9 mouse cellular contexts compared by ENCODE assay signal in genomic region chr5:75149880-75150279, GRCm38 (mm10). TPM values are rescaled to one million over a fixed set of nuclear protein-coding genes. Genes with fewer than 3 reads are reported as not detected.
A peak's percentile ranks its signal among the peaks of the same experiment; 100 is the strongest.
DNase-seq lines count a peak whose midpoint lies in the region; ATAC-seq and TF ChIP-seq lines count a peak whose summit lies in the region.
"Had no signal": no experiment of that assay in that cellular context is flagged by ENCODE, and none has a peak within 500 bp of the region (broad histone marks: within the 10 kb centered on the region; RNA-seq: fewer than 3 reads in every experiment).

No protein-coding gene starts in this region.

- TF ChIP-seq EP300 in CH12.LX (IDR thresholded peaks at IDR 0.05; ENCODE audit: low read length): no peak
- no peak for TF ChIP-seq EP300 in heart, adult 2 months (IDR thresholded peaks at IDR 0.05; ENCODE audit: insufficient read depth, low read depth, low read length)

- peaks cover 16% of the 10 kb centered on the region for H3K27me3 ChIP-seq in CH12.LX (replicated peaks)
- H3K27me3 ChIP-seq in heart, adult 2 months (ENCODE audit: control insufficient read depth, insufficient read depth, low read length): peaks cover 31% of the 10 kb centered on the region
- peaks cover 95% of the 10 kb centered on the region for H3K27me3 ChIP-seq in kidney, embryonic 15.5 days

- 0 out of 2 replicates have a peak overlapping the region, but pooled peaks have one; percentile 6 for H3K4me2 ChIP-seq in CH12.LX (ENCODE audit: insufficient read depth, low read depth, poor library complexity, severe bottlenecking)
- H3K4me2 ChIP-seq in kidney, embryonic 15.5 days: peak overlapping the region; percentile 59
- H3K4me2 ChIP-seq: liver, embryonic 15.5 days had no signal

- DNase-seq in CH12.LX (ENCODE audit: extremely low read depth) (no peak), ZHBTc4 (ENCODE audit: low read depth, low spot score) (peak; percentile 58)
- peak; percentile 70 to 71 for DNase-seq in heart, adult 2 months
- peak; percentile 34 for DNase-seq in retina, postnatal 1 day
- no peak for DNase-seq in layer of hippocampus, postnatal 14 days (ENCODE audit: low spot score in 2 of 2)
- no peak for DNase-seq in cerebellum, adult 9-11 months
- no peak for DNase-seq in cerebellum, postnatal 14 days

- no peaks in the 10 kb centered on the region for H3K36me3 ChIP-seq in CH12.LX (replicated peaks in 1 of 2; ENCODE audit: control insufficient read depth in 1 of 2, insufficient read depth in 1 of 2, low read length in 1 of 2)
- H3K36me3 ChIP-seq in heart, adult 2 months (ENCODE audit: control insufficient read depth, insufficient read depth, low read length): no peaks in the 10 kb centered on the region
- no peaks in the 10 kb centered on the region for H3K36me3 ChIP-seq in kidney, embryonic 15.5 days
- H3K36me3 ChIP-seq: liver, embryonic 15.5 days had no signal

- peaks cover 0 to 9% of the 10 kb centered on the region in 2 experiments; a peak in 1 of 4 replicates for H3K4me1 ChIP-seq in CH12.LX (ENCODE audit: control insufficient read depth in 1 of 2, insufficient read depth in 2 of 2)
- peaks cover 1% of the 10 kb centered on the region; the same call in 1 of the 2 replicates for H3K4me1 ChIP-seq in heart, adult 2 months (ENCODE audit: control insufficient read depth, insufficient read depth, low read length)
- H3K4me1 ChIP-seq in kidney, embryonic 15.5 days: peaks cover 57% of the 10 kb centered on the region

- TF ChIP-seq POLR2A in CH12.LX (IDR thresholded peaks at IDR 0.05; ENCODE audit: low read depth, low read length): no peak
- no peak for TF ChIP-seq POLR2A in heart, adult 2 months (IDR thresholded peaks at IDR 0.05; ENCODE audit: insufficient read depth, low read depth, low read length)

- dilution Hi-C loops in CH12.LX (cut with MboI; ENCODE audit: extremely low pct_ligation_motif_present, extremely low pct_unique_long_range_greater_than_20kb, low sequenced_read_pairs): no loop called here

- 7% methylated on average over 11 of the region's 11 CpGs for WGBS in heart, adult 2 months
- 2% methylated on average over 11 of the region's 11 CpGs for WGBS in kidney, embryonic 15.5 days

- no peak overlapping the region for H3K27ac ChIP-seq in CH12.LX (ENCODE audit: insufficient read depth, low read depth)
- peak overlapping the region; percentile 55 for H3K27ac ChIP-seq in heart, adult 2 months
- H3K27ac ChIP-seq in kidney, embryonic 15.5 days: peak overlapping the region; percentile 61; the same call in 1 of the 2 replicates
- H3K27ac ChIP-seq: liver, embryonic 15.5 days had no signal

- H3K4me3 ChIP-seq in CH12.LX (replicated peaks in 1 of 3; ENCODE audit: low read depth in 2 of 3, low read length in 2 of 3, poor library complexity in 1 of 3): no peak overlapping the region
- H3K4me3 ChIP-seq in heart, adult 2 months: no peak overlapping the region
- peak overlapping the region; percentile 56 for H3K4me3 ChIP-seq in kidney, embryonic 15.5 days (replicated peaks)
- H3K4me3 ChIP-seq: liver, embryonic 15.5 days had no signal

- no peak overlapping the region for H3K9ac ChIP-seq in CH12.LX (ENCODE audit: insufficient read depth, low read depth)
- H3K9ac ChIP-seq in heart, adult 2 months (ENCODE audit: low read depth, low read length): no peak overlapping the region
- H3K9ac ChIP-seq in kidney, embryonic 15.5 days: no peak overlapping the region
- H3K9ac ChIP-seq: liver, embryonic 15.5 days had no signal

- no peak for TF ChIP-seq CTCF in CH12.LX (conservative IDR thresholded peaks at IDR 0.05 in 1 of 2, IDR thresholded peaks at IDR 0.05 in 1 of 2; ENCODE audit: low read depth in 2 of 2, low read length in 2 of 2)
- TF ChIP-seq CTCF in heart, adult 2 months (IDR thresholded peaks at IDR 0.05): peak; percentile 14; the same call in 1 of the 2 replicates

- in situ Hi-C loops in CH12.LX (cut with MboI; ENCODE audit: low pct_ligation_motif_present, low pct_unique_long_range_greater_than_20kb, low sequenced_read_pairs): loop anchor here (5.0 to 25.0 kb wide), 6 partner anchors 198 to 1295 kb away; no protein-coding TSS in a partner anchor

- peaks cover 11% of the 10 kb centered on the region for H3K9me3 ChIP-seq in CH12.LX (replicated peaks; ENCODE audit: low read length)
- H3K9me3 ChIP-seq in kidney, embryonic 15.5 days (replicated peaks): no peaks in the 10 kb centered on the region
- H3K9me3 ChIP-seq: liver, embryonic 15.5 days had no signal

- intact Hi-C loops in heart, adult 2 months (cut with DNase I): loop anchor here (5.0 kb wide), 1 partner anchor 68 kb away; no protein-coding TSS in a partner anchor

- no peak for TF ChIP-seq RAD21 in CH12.LX (IDR thresholded peaks at IDR 0.05; ENCODE audit: low read depth, low read length)

- no peaks in the 10 kb centered on the region for H3K79me2 ChIP-seq in CH12.LX (replicated peaks; ENCODE audit: control insufficient read depth, extremely low read depth, insufficient read depth, poor library complexity, severe bottlenecking)
- H3K79me2 ChIP-seq in heart, adult 2 months (replicated peaks; ENCODE audit: control insufficient read depth, insufficient read depth, low read length): no peaks in the 10 kb centered on the region

- no peak; the same call in 1 of the 2 replicates for ATAC-seq in kidney, embryonic 15.5 days (replicated peaks; ENCODE audit: low FRiP score)

TF ChIP-seq in CH12.LX, 34 proteins besides CTCF, POLR2A, EP300 and RAD21:
- TF ChIP-seq ZC3H11A (IDR thresholded peaks at IDR 0.05; ENCODE audit: low read depth, low read length) (no peak), ZKSCAN1 (IDR thresholded peaks at IDR 0.05; ENCODE audit: borderline replicate concordance, low read depth, low read length) (no peak), POLR2AphosphoS2 (IDR thresholded peaks at IDR 0.05; ENCODE audit: low read depth, low read length) (no peak), HCFC1 (IDR thresholded peaks at IDR 0.05; ENCODE audit: low read depth, low read length) (no peak), UBTF (IDR thresholded peaks at IDR 0.05; ENCODE audit: low read depth, low read length) (no peak), SIN3A (IDR thresholded peaks at IDR 0.05; ENCODE audit: low read length) (no peak), USF1 (IDR thresholded peaks at IDR 0.05; ENCODE audit: low read depth, low read length) (no peak), JUND (conservative IDR thresholded peaks at IDR 0.05; ENCODE audit: low read depth, low read length) (no peak), IRF4 (IDR thresholded peaks at IDR 0.05; ENCODE audit: low read depth, low read length) (no peak), CHD2 (IDR thresholded peaks at IDR 0.05; ENCODE audit: low read length) (no peak), BHLHE40 (IDR thresholded peaks at IDR 0.05; ENCODE audit: low read depth, low read length) (no peak), MAZ (IDR thresholded peaks at IDR 0.05; ENCODE audit: low read depth, low read length) (no peak), ZNF384 (IDR thresholded peaks at IDR 0.05; ENCODE audit: low read depth, low read length) (no peak), MXI1 (IDR thresholded peaks at IDR 0.05; ENCODE audit: low read depth, low read length) (no peak), MYC (IDR thresholded peaks at IDR 0.05; ENCODE audit: low read depth, low read length) (no peak)

RNA-seq across cellular contexts. Expression of gene Pdgfra, which starts 2.2 kb away (rescaled TPM):
- total RNA-seq in CH12.LX (2012; rRNA removed): 0.04 and 0.25 TPM in 2 replicates
- 0.13 TPM in 1 of 2 replicates, not detected in the other for total RNA-seq in CH12.LX (2014; rRNA removed)
- polyA plus RNA-seq in CH12.LX (2012; ENCODE audit: insufficient read length, low read depth): 0.10 and 0.13 TPM in 2 replicates
- 10 to 100 TPM; 27.8 to 29.3 TPM for total RNA-seq in heart, adult 2 months (2021)
- 11.8 and 23.3 TPM in 2 replicates for polyA plus RNA-seq in heart, adult 2 months (2012; rRNA removed)
- polyA plus RNA-seq in kidney, embryonic 15.5 days (2015; fragmentation: Nextera tagmentation; extraction: Ambion mirVana): 40.0 and 47.3 TPM in 2 replicates
- total RNA-seq in layer of hippocampus, postnatal 14 days (2021): 10 to 100 TPM; 79.4 to 81.1 TPM

Comparison
In these comparisons a context has a peak if more than half of its experiments do, and no peak if none do; other contexts are left out.
1. DNase-seq: peak in ZHBTc4 (single experiment), heart, adult 2 months (2 of 2) and retina, postnatal 1 day (single experiment); none in CH12.LX (single experiment), layer of hippocampus, postnatal 14 days (0 of 2), cerebellum, adult 9-11 months (single experiment) and cerebellum, postnatal 14 days (0 of 2).
2. RNA of gene Pdgfra, which starts 2.2 kb away (total RNA-seq): 79.4 to 81.1 TPM in layer of hippocampus, postnatal 14 days and 27.8 to 29.3 TPM in heart, adult 2 months; 0.04 to 0.25 TPM in CH12.LX; every median in the first group is over 10 times any median in the second.